Mouse (Mus musculus) fat pad, adult 2 months (tissue): ENCODE data around the gene Ahdc1.

ENCODE experiments used
- DNase-seq: peaks from one replicate; pipeline ENCODE4 v3.0.0-alpha.2; 2011; ENCODE audit warnings: low read depth, low spot score; ENCODE audit errors: extremely low read depth

Gene Ahdc1

DNA sequence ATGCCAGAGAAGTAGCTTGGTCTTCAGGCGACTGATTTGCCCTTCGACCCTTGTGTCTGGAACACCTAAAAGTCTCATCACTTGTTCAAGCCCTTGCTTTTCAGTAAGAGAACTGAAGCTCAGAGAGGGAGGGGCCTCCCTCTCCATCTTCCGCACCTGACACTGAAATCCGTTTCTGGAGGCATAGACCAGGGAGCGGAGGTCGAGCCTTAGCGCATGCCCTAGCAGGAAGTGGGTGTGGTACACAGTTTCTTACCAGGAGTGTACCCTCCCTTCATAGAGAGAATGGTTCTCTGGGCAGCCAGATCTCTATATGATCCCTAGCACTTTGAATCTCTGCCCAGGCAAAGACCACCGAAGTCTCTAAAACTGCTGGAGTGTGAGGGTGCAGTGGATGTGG is 62.1 kb downstream of the Ahdc1 start:
- no peak for DNase-seq

DNA sequence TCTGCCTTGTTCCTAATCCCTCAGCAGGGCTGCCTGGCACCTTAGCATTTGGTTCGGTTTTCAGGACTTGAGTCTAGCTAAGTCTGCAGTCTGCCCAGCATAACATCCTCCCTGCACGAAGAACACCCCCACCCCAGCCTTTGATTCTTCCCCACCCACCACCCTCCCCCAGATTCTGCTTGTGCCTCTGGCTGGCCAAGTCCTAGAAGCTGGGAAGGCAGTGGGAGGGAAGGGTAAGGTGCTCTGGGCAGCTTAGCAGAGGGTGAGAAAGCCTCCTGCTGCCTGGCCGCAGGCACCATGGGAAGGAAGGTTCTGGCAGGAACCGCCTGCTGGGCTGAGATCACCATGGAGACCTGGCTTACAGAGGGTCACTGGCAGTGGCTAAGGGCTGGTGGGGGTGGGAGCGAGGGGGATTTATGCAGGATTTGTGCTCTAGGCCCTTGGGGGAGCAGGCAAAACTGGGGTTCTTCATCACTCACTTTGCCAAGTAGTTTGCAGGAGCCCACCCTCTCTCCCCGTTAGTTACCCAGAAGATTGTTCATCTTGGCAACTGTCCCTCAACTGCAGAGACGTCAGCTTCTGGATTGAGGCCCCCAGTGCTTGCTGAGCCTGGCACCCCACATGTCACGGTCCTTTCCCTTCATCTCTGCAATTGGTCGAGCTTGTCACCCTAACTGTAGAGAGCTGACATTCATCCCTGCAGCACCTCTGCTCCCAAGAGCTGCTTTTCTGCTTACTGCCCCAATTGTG is 63.2 kb downstream of the Ahdc1 start:
- no peak for DNase-seq

DNA sequence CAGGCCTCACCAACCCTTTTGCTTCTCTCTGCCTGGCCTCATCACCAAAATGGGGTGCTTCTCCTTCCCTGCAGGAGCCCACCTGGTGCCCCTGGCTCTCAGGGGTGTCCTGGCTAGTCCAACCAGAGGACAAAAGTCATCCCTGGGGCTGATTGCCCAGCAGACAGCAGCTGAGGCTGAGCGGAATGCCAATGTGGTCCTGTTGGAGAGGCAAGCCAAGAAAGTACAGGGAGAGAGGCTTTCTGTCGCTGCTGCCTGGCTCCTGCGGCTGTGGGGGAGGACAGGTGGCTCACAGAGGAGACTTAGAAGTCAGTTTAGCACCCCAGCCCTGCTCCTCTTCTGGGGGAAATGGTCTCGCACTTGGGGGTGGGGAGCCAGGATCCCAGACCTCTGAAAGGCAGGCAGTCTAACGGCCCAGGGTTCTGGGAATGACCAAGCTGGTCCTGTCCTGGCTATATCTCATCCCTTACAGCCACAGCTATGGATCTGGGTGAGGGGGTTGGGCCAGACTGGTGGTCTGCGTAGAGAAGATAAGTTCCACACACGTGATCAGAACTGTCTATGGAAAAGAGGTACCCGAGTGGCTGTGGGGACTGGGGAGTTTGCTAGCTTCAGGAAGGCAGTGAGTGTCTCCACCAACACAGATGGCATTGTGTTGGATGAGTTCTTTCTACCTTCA is 64.0 kb downstream of the Ahdc1 start:
- no peak for DNase-seq

DNA sequence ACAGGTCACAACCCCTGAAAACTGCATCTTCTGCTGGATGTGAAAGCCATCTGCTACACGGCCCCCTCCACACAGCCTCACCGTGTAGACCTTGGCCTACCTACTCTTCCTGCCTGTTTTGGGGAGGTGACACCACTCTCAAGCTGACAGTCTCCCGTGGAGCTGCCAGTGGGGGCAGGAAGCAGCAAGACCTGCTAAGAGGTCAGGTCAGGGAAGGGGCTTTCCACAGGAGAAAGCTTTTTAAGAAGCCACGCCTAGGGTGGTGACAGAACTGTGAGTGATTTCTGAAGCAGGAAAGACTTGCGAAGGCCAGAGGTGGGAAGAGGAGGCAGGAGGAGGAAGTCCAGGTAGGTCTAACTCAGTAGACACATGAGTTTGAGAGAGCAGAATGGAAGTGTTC is 67.9 kb downstream of the Ahdc1 start:
- no peak for DNase-seq

DNA sequence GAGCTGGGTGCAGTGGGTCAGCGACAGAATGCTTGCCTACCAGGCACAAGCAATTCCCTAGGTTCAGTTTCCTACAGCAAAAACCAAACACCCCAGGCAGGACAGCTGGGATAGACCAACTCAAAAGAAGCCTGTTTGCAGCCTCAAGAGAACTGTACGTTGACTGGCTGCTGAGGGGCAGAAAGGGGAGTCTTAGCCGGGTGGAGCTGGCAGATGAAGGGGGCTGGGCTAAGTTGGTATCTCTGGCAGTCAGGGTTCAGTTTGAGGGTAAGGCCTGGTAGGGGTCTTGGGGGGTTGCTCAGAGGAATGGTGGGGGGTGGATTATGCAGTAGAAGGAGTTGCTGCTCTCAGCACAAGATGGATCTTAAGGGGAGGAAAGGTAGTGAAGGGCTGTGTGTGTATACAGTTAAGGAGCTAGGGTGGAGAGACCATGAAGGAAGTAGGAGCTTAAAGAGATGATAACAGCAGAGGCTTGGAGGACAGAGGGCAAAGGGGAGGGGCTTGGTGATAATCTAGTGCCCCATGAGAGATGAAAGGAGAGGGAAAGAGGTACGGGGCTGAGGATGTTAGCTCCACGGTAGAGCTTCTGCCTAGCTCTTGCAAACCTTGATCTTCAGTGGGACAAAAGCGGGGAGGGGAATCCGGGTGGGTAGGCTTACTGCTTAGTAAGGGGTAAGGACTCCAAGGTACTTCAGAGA is 68.5 kb downstream of the Ahdc1 start:
- no peak for DNase-seq

DNA sequence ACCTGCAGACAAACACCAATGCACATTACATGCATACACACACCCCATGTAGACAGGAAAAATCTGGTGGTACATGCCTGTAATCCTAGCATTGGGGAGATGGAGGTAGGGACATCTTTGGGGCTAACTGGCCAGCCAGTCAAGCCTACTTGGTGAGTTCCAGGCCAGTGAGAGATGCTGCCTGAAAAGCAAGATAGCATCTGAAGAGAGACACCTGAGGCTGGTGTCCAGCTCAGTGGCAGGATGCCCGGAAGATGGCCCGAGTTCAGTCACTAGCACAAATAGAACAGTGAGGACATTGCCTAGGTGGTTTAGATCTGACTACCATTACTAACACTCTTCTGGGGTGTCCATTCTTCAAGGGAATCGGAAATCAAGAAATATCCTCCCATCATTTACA is 69.8 kb downstream of the Ahdc1 start:
- no peak for DNase-seq

DNA sequence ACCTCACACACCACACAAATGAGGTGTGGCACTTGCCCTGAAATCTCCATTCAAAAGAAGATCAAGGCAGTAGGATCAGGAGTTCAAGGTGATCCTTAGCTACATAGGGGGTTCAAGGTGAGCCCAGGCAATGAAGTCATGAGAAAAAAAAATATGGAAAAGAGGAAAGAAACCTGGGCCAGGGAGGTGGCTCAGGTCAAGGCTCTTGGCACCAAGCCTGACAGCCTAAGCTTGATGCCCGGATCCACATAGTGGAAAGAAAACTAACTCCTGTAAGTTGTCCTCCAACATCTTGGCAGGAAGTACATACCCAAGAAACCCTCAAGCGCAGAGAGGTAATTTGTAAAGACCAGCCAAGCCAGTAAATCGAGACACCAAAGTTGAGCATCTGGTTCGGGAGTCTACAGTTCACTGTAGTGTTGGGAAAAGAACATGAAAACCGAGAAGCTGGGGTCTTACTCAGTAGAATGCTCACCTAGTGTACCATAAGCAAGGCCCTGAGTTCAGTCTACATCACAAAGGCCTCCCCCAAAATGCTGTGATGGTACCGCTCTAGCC is 71.2 kb downstream of the Ahdc1 start:
- DNase-seq = no peak

DNA sequence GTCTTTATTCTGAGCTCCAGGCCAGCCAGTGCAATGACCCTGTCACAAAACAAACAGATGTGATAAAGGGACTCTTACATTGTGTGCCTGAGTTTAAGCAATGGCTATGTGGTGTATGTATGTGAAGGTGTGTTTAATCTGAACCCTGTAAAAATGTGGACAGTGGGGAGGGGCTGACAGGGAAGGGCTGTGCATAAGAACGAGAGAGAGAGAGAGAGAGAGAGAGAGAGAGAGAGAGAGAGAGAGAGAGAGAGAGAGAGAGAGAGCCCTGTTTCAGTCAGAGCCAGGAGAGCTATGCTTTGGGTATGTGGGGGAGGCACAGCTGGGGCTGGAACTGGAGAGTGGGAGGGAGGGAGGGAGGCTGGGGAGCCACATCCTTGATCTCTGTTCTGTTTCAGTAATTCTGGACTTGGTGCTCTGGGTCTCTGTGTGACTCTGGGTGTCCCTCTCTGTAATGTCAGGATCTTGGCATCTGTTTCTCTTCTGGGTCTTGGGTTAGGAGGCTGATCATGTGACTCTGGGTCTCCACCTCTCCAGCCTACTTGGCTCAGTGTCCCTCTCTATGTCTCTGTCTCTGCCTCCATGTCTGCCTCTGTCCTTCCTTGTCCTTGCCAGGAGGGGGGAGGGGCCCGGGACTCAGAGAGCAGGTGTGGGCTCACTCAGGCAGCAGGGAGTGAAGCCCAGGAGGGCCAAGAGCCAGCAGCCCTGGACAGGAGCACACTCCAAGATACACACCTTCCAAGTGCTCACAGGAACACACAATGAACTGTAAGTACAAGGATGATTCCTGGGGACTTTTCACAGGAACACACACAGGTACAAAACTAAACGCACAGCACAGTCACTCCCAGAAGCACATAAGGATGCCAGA is 73.2 kb downstream of the Ahdc1 start:
- DNase-seq = no peak

DNA sequence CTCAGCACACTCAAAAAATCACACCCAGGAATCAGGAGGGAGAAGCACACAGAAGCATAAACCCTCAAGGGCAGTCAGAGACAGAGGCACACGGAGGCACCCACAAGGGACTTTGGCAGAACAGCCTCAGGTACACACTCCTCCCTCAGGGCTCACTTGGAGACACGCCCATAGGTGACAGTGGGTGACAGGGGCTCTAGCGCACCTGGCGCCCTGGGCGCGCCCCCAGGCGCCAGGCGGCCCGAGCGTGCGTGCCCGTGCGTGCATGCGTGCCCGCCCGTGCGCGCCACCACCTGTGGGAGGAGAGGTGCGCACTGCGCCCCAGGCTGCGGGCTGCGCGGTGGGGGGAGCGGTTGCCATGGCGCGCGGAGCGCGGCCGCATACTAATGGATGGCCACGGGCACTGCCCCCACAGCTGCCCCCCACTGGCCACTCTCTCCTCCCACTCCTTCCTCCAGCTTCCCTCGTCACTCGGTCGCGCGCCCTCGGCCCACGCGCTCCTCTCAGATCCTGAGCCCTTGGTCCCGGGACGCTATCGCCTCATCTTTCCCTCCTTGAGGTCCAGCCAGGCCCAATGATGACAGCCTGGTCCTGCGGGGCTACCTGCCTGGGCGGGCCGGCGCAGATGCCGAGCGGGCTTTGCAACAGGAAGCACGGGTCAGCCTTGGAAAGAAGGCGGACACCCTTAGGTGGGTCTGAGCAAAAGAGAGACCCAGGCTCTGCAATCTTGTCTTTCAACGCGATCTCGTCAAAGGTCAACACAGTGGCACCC is 74.1 kb downstream of the Ahdc1 start:
- no peak for DNase-seq

DNA sequence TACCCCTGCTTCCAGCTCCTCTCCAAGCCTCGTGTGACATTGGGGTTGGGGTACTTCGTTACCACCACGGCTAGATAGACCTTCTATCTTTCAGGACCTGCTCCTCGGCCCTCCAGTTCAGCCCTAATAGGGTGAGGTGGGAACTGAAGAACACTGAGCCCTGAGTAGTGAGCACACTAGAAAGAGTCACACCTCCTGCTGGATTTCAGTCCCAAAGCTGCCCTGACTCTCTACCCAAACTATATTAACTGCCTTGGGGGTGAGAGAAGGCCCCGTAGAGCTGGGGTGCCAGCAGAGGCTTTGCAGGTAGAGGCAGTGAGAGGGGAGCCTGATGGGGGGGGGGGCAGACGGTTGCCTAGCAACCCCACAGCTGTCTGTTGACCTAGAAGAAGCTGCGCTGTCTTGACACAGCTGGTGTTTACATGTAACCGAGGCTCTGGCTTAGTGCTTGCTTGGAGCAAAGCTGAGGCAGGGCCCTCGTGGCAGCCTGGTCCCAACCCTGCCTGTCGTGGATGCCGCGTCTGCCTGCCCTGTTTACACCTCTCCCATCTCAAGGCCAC is 74.8 kb downstream of the Ahdc1 start:
- no peak for DNase-seq

DNA sequence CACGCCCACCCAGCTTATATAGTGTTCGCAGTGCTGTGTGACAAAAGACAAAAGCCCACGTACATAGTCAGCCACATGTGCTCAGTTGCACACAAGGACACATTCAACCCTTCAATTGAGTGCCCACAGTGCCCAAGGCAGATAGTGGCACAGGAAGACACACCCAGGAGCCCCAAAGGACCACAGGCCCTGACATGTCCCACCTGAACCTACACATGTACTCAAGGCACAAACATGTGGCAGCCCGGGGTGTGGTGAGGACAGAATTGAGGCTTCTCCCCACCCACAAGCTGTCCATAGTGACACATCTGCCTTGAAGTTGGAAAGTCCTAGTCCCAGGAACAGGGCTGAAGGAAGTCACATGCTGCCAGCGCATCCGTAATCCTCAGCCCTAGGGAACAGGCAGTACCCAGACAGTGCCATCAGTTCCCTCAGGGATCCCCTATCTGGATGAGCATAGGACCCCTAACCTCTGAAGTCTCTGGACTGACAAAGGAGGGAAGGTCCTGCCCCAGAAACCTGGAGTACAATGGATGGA is 76.2 kb downstream of the Ahdc1 start:
- no peak for DNase-seq

DNA sequence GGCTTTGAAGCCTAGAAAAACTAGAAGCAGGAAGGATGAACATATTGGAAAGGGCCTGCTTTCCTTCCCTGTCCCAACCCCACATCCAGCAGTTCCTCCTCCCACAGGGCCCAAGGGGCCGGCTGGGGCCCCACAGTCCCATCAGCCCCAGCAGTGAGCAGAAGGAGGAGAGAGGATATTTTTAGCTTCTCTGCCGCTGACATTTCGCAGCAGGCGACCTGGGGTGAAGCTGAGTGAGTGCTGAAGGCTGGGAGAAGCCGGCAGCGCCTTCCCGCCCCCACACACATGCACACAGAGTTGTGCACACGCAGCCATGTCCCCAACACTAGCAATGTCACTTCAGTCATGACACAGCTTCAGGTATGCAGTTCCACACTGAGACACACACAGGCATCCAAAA is 76.8 kb downstream of the Ahdc1 start:
- DNase-seq = no peak

DNA sequence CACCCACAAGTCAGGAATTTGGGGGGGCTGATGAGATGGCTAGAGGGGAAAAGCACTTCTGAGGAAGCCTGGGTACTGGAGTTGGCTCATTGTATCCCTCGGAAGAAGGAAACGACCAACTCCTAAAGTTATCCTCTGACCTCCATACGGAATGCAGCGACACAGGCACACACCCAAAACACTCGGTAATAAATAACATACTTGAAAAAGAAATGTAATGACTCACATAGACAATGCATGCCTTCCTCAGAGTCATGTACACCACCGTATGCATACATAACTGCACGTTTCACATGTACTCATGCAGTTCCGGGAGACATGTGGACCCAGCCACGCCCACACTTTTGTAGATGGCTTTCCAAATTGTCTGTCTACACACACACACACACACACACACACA is 78.3 kb downstream of the Ahdc1 start:
- DNase-seq = no peak

DNA sequence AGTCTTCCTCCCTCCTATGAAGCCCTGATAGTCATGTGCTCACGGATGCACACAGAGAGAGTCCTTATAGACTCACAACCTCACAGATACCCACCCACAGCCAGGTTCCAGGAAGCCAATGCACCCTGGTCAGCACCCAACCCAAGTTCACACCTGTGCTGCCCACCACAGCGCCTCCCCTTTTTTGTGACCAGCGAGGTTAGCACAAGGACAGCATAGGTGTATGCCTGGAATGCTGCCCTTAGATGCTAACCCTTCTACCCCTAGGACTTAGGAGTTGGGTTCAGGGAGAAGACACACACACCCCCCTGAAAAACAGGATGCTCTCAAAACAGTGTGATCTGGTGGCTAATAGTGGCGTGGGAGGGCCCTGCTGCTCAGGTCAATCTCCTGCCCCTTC is 78.7 kb downstream of the Ahdc1 start:
- no peak for DNase-seq

DNA sequence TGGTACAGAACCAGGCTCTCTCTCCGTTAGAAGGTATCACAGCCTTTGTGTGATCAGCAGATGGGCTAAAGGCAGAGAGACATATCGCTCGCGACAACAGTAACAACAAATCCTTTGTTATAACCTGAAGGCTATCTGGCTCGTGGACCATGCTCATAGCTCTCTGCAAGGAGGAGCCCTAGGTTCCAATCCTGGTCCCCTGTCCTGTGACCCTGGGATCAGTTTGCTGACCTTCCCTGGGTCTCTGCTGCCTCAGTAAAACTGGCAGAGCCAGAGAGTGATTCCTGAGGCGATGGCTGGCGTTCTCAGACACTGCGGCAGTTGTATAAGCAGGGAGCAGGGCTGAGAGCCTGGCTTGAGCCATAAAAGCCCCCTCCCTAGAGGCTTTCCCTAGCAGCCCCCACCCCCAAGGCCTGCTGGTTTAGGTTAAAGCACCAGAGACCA is 79.2 kb downstream of the Ahdc1 start:
- no peak for DNase-seq

DNA sequence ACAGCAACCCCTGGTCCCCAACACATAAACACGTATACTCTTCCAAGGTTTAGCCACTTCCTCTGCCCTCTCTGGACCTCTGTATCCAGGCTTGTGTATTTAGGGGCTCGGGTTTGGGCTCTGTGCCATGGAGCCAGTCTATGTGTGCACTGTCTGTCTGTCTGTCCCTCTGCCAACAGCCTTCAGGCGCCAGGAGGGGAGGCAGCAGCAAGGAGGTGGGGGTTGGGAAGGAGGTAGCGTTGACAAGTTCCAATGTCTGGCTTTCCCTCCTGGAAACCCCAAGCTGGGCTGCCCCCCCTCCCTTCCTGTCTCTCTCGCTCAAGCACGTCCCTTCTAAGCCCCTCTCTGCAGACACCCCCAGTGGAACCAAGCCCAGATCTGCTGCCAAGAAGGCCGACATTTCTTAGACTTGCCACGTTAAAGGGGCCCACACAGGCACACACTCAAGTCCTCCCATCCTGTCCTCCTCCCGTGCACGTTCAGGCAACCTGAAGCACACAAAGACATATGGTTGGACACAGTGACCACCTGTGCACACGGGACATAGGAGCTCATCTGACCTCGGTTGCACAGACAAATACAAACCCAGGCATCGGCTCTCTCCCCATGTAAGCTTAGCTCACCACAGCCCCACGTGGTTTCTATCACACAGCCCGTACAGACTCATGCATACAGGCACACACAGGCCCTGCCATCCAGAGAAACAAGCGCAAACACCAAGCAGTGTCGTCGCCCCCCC is 79.8 kb downstream of the Ahdc1 start:
- no peak for DNase-seq

DNA sequence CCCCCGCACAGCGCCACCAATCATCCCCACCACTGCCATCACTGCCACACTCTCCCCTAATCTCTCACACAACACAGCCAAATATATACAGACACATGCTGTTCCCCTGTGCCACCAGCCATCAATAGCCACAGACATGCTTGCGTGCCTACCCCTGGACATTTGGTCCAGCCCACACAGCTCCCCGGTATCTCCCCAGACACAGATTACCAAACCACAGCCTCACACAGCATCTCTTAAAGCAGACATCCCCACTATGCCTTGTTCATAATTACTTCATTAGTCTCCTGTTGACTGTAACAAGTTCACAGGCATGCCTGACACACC is 80.4 kb downstream of the Ahdc1 start:
- no peak for DNase-seq

DNA sequence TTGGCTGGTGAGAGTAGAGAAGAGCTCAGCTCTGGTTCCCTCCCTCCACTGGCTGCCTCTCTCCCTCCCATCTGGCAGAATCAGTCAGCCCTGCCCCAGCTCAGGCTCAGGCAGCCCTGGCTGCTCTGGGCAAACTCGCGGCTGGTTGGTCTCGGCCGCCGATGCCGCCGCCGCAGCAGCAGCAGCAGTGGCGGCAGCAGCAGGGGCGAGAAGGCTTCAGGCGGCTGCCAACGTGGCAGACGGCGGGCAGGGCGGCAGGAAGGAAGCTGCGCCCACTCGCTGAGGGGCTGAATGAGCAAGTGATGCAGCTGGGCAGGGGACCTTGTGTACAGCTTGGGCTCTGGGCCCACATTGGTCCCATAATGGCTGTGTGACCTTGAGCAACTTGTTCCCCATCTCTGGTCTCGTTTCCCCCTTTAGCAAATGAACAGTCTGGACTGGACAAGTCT is 81.4 kb downstream of the Ahdc1 start:
- DNase-seq = no peak

DNA sequence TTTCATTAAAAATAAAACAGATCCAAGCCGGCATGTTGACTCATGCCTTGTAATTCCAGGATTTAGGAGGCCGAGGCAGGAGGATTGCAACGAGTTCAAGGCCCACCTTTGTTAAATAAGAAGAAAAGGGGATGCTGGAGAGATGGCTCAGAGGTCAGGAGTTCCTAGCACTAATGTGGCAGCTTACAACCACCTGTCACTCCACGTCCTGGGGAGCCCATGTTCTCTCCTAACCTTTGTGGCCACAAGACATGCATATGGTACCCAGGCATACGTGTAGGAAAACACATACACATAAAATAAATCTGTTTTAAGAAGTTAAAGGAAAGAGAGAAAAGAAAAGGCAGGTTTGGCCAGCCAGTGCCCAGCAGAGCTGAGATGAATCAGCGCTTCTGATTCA is 82.0 kb downstream of the Ahdc1 start:
- no peak for DNase-seq
